Comparison of ENCODE assay signal across 8 mouse cellular contexts in the genomic region with DNA sequence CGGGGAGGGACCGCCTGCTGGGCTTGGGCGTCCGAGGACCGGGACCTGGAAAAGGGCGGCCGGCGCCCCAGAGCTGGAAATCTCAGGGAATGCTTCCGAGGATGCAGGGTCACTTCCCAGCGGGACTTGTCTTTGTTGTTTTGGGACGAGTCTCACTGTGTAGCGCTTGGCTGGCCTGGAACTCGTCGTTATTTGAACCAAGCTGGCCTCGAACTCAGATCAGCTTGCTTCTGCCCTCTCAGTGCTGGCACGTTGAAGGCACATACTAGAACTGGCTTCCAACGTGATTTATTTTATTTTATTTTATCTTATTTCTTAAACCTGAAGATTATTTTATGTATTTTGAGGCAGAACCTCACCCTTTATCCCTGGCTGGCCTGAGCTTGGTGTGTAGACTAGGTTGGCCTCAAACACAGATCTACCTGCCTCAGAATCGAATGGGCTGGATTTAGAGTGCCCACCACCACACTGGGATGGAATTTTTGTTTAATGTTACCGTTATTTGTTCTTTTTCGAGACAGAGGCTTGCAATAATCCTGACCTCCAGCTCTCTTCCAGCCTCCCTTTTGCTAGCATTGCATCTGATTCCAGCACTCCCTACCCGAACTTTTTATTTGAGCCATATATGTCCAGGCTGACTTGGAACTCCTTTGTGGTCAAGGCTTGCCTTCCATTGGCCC. TPM values are rescaled to one million over a fixed set of nuclear protein-coding genes. Genes with fewer than 3 reads are reported as not detected.
A peak's percentile ranks its signal among the peaks of the same experiment; 100 is the strongest.
DNase-seq lines count a peak whose midpoint lies in the region; ATAC-seq and TF ChIP-seq lines count a peak whose summit lies in the region.

No protein-coding gene starts in this region.

- ATAC-seq in heart, embryonic 15.5 days (replicated peaks; ENCODE audit: insufficient number of reproducible peaks, insufficient read depth, low FRiP score, low read depth): no peak
- no peak; the same call in 1 of the 2 replicates for ATAC-seq in forebrain, postnatal 0 days

- peaks cover 21% of the 10 kb centered on the region for H3K4me1 ChIP-seq in heart, embryonic 15.5 days (replicated peaks)
- peaks cover 21% of the 10 kb centered on the region; the same call in 1 of the 2 replicates for H3K4me1 ChIP-seq in forebrain, postnatal 0 days (ENCODE audit: insufficient read depth)
- peaks cover 30% of the 10 kb centered on the region for H3K4me1 ChIP-seq in midbrain, embryonic 10.5 days

- 2% methylated on average over 21 of the region's 21 CpGs for WGBS in heart, embryonic 15.5 days
- WGBS in forebrain, postnatal 0 days: 4% methylated on average over 21 of the region's 21 CpGs
- 6% methylated on average over 21 of the region's 21 CpGs for WGBS in midbrain, embryonic 10.5 days

- no peaks in the 10 kb centered on the region for H3K9me3 ChIP-seq in heart, embryonic 15.5 days (replicated peaks)
- no peaks in the 10 kb centered on the region for H3K9me3 ChIP-seq in forebrain, postnatal 0 days (ENCODE audit: low read length)
- no peaks in the 10 kb centered on the region for H3K9me3 ChIP-seq in midbrain, embryonic 10.5 days (replicated peaks)

- no peaks in the 10 kb centered on the region for H3K27me3 ChIP-seq in heart, embryonic 15.5 days
- no peaks in the 10 kb centered on the region for H3K27me3 ChIP-seq in forebrain, postnatal 0 days (ENCODE audit: insufficient read depth, low read length)
- H3K27me3 ChIP-seq in midbrain, embryonic 10.5 days (ENCODE audit: low read depth, poor library complexity, severe bottlenecking): no peaks in the 10 kb centered on the region

- peak overlapping the region; percentile 96 for H3K27ac ChIP-seq in heart, embryonic 15.5 days
- H3K27ac ChIP-seq in forebrain, postnatal 0 days (ENCODE audit: low read depth, low read length): peak overlapping the region; percentile 86
- peak overlapping the region; percentile 97 for H3K27ac ChIP-seq in midbrain, embryonic 10.5 days (replicated peaks)

- no peak for TF ChIP-seq CTCF in forebrain, postnatal 0 days (IDR thresholded peaks at IDR 0.05; ENCODE audit: low read depth)

- peak overlapping the region; percentile 70 for H3K4me3 ChIP-seq in heart, embryonic 15.5 days
- peak overlapping the region; percentile 64 for H3K4me3 ChIP-seq in forebrain, postnatal 0 days (ENCODE audit: low read depth, low read length)
- H3K4me3 ChIP-seq in midbrain, embryonic 10.5 days: peak overlapping the region; percentile 96

- H3K4me2 ChIP-seq in heart, embryonic 15.5 days: peak overlapping the region; percentile 71
- H3K4me2 ChIP-seq in forebrain, postnatal 0 days (ENCODE audit: low read depth): peak overlapping the region; percentile 83

- peak overlapping the region; percentile 81 for H3K9ac ChIP-seq in heart, embryonic 15.5 days
- peak overlapping the region; percentile 90 for H3K9ac ChIP-seq in forebrain, postnatal 0 days

- DNase-seq in heart, adult 18-20 months: no peak
- DNase-seq in NIH3T3 (ENCODE audit: low read depth): peak; percentile 27
- DNase-seq in forebrain, postnatal 0 days: no peak
- no peak for DNase-seq in midbrain, embryonic 10.5 days (ENCODE audit: low spot score)
- DNase-seq in retina, embryonic 14.5 days (ENCODE audit: low spot score): no peak
- no peak for DNase-seq in frontal cortex, adult 2 months (ENCODE audit: extremely low spot score in 1 of 2, low spot score in 1 of 2)
- DNase-seq in lung, postnatal 36 days: no peak

- H3K36me3 ChIP-seq in heart, embryonic 15.5 days: peaks cover 2% of the 10 kb centered on the region; the same call in 1 of the 2 replicates
- no peaks in the 10 kb centered on the region; the same call in 1 of the 2 replicates for H3K36me3 ChIP-seq in forebrain, postnatal 0 days (ENCODE audit: insufficient read depth)
- peaks cover 33% of the 10 kb centered on the region for H3K36me3 ChIP-seq in midbrain, embryonic 10.5 days

RNA-seq across cellular contexts. Expression of a gene that starts 0.8 kb away (rescaled TPM):
- polyA plus RNA-seq in heart, embryonic 15.5 days (2015; fragmentation: Nextera tagmentation; extraction: Ambion mirVana): 29.8 and 34.9 TPM in 2 replicates
- total RNA-seq in heart, adult 18-20 months (2021): 10 to 100 TPM; 13.1 TPM
- 39.2 and 45.4 TPM in 2 replicates for total RNA-seq in forebrain, postnatal 0 days (2014; rRNA removed)
- polyA plus RNA-seq in forebrain, postnatal 0 days (2015; fragmentation: Nextera tagmentation; extraction: Ambion mirVana): 31.4 and 31.7 TPM in 2 replicates
- 72.0 and 78.6 TPM in 2 replicates for polyA plus RNA-seq in midbrain, embryonic 10.5 days (2016; fragmentation: Nextera tagmentation; extraction: Ambion mirVana)
- polyA plus RNA-seq in frontal cortex, adult 2 months (2012; rRNA removed): 28.8 and 30.2 TPM in 2 replicates

RNA-seq across cellular contexts. Expression of a gene that starts 0.9 kb away (rescaled TPM):
- 223 and 306 TPM in 2 replicates for polyA plus RNA-seq in heart, embryonic 15.5 days (2015; fragmentation: Nextera tagmentation; extraction: Ambion mirVana)
- 100 to 1,000 TPM; 395 to 427 TPM for total RNA-seq in heart, adult 18-20 months (2021)
- 25.0 and 29.1 TPM in 2 replicates for total RNA-seq in forebrain, postnatal 0 days (2014; rRNA removed)
- polyA plus RNA-seq in forebrain, postnatal 0 days (2015; fragmentation: Nextera tagmentation; extraction: Ambion mirVana): 74.2 and 79.4 TPM in 2 replicates
- 56.1 and 56.7 TPM in 2 replicates for polyA plus RNA-seq in midbrain, embryonic 10.5 days (2016; fragmentation: Nextera tagmentation; extraction: Ambion mirVana)
- polyA plus RNA-seq in frontal cortex, adult 2 months (2012; rRNA removed): 148 and 246 TPM in 2 replicates

RNA-seq across cellular contexts. Expression of a gene that starts 12.7 kb away (rescaled TPM):
- polyA plus RNA-seq in heart, embryonic 15.5 days (2015; fragmentation: Nextera tagmentation; extraction: Ambion mirVana): 0.03 and 0.24 TPM in 2 replicates
- total RNA-seq in heart, adult 18-20 months (2021): under 1 TPM in 1 of 2 experiments, not detected in 1; 0.05 TPM
- total RNA-seq in forebrain, postnatal 0 days (2014; rRNA removed): 10.2 and 13.1 TPM in 2 replicates
- 3.0 and 5.6 TPM in 2 replicates for polyA plus RNA-seq in forebrain, postnatal 0 days (2015; fragmentation: Nextera tagmentation; extraction: Ambion mirVana)
- polyA plus RNA-seq in midbrain, embryonic 10.5 days (2016; fragmentation: Nextera tagmentation; extraction: Ambion mirVana): 0.48 and 0.92 TPM in 2 replicates
- 10.8 and 13.1 TPM in 2 replicates for polyA plus RNA-seq in frontal cortex, adult 2 months (2012; rRNA removed)

RNA-seq across cellular contexts. Expression of a gene that starts 30.8 kb away (rescaled TPM):
- polyA plus RNA-seq in heart, embryonic 15.5 days (2015; fragmentation: Nextera tagmentation; extraction: Ambion mirVana): 11.7 and 11.8 TPM in 2 replicates
- 100 to 1,000 TPM; 132 to 137 TPM for total RNA-seq in heart, adult 18-20 months (2021)
- total RNA-seq in forebrain, postnatal 0 days (2014; rRNA removed): 64.2 and 68.4 TPM in 2 replicates
- polyA plus RNA-seq in forebrain, postnatal 0 days (2015; fragmentation: Nextera tagmentation; extraction: Ambion mirVana): 16.1 and 16.9 TPM in 2 replicates
- 8.3 and 10.4 TPM in 2 replicates for polyA plus RNA-seq in midbrain, embryonic 10.5 days (2016; fragmentation: Nextera tagmentation; extraction: Ambion mirVana)
- polyA plus RNA-seq in frontal cortex, adult 2 months (2012; rRNA removed): 139 and 148 TPM in 2 replicates
